Mouse (Mus musculus) monocyte, adult 5-6 weeks (primary cell): ENCODE data around the gene Spp2. TPM values are rescaled to one million over a fixed set of nuclear protein-coding genes. Genes with fewer than 3 reads are reported as not detected.

ENCODE experiments used
- ATAC-seq: fragments of 153-309, 156-312 bp; replicated peaks from 2 replicates; pipeline ENCODE4 v1.8.0; 2017; ENCODE audit warnings: mild to moderate bottlenecking; ENCODE audit not compliant: low TSS enrichment, insufficient number of reproducible peaks, severe bottlenecking, poor library complexity, low FRiP score
- total RNA-seq: library from RNA; stranded (forward); fragments of 200-1000, 200-491, 200-594 nt; gene quantifications from 3 replicates; pipeline ENCODE4 v1.2.3, GENCODE M21; 2017

Gene Spp2
- total RNA-seq, 1 experiment from 2014 or later = not detected

DNA sequence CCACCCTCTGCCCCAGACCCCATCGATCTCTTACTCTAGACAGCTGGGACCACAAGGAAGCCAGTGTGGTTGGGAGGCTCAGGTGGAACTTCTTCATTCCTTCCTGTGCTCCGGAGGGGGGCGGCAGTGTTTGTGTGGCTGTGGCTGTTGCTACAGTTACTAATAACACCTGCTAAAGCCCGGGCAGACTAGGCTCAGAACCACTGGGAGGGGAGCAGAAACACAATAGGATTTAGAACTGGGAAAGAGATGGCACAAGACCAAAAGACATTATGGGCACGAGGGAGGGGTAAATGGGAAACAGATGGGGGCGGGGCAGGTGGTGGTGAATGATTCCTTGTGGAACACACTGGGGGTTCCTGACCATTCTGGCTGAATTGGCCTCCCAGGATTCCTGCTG lies 55.7 kb downstream of the Spp2 start:
- no peak for ATAC-seq

DNA sequence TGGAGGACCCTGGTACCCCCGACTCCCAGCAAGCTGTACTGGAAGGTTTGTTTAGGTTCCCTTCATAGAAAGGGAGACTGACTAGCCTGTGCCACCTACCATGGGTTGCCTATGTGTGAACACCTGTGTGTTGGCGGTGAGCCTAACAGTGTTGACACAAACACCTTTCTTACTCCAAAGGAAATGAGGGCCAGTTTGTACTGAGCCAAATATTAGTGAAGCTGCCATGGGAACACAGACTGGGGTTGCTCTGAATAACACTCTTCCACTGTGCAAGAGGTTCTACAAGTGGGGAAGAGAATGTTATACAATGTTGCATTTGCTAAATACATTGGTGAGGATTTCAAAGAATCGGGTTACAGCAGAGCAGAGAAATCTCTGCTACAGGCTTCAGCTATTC lies 56.5 kb downstream of the Spp2 start:
- no peak for ATAC-seq

DNA sequence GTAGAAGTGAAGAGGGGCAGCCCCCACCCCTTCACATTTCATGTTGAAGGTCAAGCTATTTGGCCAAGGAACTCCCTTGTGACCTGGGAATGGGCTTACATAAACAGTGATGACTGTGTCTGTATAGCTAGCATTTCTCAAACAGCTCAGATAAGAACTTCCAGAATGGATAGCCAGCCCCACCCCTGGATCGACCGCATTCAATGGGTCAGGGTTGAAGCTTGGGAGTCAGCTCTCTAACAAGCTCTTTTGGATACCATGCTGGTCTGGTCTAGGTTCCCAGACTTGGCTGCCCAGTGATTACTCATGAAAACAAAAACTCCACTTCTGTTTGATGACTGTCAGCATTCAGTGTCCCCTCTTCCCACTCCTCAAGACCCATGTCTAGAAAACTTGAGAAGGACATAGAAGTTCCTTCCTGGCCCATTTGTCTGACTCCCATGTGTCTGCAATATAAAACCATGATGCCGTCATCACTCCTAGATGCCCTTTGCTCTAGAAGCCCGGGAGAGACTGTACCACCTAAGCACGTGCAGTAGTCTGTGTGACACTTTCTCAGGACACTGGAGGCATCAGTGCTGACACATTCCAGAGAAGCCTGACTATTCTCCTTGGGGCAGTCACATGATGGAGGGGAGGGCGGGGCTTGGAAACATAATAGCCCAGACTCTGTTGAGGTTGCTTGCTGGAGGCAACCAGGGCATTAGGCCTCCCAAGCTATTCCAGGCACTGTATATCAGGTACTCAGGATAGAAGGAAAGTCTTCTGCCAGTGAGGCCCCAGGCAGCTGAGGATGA lies 57.5 kb downstream of the Spp2 start:
- no peak for ATAC-seq

DNA sequence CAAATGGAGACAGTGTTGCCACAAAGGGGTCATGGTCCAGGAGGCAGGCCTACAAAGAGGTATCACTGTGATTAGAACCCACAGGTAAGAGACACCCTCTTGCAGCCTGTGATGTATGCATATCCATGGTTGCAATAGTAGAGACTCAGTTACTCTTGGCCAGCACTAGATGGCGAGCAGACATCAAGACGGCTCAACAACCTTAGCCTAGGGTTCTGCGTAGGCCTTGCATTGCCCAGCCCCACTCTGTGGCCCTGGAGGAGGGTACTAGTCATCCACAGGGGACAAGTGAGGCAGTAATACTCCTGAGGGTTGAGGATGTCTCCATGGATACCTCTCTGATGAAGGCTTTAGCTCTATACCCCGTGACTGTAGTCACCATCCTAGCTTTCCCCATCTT lies 59.0 kb downstream of the Spp2 start:
- ATAC-seq = no peak

DNA sequence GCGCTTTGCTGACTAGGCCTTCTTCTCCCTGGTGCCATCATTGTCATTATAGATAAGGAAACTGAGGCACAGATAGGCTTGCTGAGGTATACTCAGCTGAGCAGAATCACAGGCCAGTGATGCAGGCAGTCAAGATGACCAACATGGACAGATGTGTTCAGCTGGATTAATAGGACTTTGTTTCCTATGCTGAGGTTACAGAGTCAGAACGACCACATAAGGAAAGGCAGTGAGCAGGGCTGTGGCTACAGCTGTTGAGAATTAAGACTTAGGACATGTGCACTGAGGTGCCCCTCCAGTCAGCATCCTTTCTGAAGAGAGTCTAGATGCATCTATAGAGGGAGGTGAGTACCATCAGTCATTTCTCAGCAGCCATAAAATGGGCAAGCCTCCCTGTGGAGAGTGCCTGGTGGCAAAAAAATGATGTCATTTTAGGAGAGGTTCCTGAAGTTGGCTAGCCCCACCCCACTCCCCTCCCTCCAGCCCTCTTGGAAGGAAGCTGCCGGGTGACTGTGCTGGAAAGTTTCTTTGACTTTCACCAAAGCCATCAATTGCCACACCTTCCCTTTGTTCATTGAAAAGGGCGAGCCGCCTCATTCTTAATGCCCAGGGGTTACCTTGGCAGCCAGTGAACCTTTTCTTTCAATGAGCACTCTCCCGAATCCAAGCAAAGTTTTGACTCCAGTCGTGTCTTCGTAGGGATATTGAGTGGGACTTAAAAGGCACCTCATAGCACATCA lies 59.7 kb downstream of the Spp2 start:
- no peak for ATAC-seq

DNA sequence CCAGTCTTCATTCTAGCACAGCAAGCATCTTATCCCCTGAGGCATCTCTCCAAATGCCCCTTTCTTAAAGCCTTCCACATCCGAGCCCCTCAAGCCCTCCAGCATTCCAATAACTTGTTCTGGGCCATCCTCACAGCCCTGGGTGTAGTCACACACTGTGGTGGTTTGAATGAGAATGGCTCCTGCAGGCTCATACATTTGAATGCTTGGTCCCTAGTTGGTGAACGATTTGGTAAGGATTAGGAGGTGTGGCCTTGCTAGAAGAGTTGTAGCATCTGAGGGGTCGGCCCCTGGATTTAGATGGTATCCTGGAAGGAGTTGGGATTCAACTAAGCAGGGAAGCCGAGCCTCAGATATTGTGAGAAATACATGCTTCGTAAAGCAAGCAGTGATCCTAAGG lies 61.1 kb downstream of the Spp2 start:
- no peak for ATAC-seq

DNA sequence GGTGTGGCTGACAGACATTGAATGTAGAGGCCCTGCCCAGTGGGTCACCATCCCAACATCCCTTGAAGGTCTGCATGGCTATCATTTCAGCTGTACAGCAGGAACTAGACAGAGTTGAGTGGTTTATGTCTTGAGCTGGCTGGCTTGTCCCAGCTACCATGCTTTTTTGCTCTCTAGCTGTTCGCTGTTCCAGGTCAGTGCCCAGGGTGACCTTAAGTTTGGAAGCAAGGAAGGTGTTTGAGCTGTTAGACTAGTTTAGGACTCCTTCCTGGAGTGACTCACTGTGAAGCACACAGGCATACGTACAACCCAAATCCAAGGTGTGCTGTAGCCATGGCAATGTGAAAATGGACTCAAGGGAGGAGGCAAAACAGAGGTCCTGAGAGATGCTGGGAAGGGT lies 61.6 kb downstream of the Spp2 start:
- no peak for ATAC-seq

DNA sequence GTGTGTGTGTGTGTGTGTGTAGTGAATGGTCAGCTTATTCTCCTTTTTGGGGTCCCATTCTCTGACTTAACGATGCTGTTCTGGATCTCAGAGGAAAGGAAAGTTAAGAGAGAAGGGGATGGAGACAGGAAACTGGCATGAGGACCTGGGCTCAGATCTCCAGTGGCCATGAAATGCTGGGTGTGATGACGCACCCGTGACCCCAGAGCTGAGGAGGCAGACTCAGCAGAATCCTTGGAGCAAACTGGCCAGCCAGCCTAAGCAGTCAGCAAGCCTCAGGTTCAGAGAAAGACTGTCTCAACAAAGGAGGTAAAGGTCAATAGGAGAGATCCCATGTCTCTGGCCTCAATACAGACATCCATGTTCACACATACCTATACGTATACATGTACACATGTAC lies 63.0 kb downstream of the Spp2 start:
- ATAC-seq = no peak

DNA sequence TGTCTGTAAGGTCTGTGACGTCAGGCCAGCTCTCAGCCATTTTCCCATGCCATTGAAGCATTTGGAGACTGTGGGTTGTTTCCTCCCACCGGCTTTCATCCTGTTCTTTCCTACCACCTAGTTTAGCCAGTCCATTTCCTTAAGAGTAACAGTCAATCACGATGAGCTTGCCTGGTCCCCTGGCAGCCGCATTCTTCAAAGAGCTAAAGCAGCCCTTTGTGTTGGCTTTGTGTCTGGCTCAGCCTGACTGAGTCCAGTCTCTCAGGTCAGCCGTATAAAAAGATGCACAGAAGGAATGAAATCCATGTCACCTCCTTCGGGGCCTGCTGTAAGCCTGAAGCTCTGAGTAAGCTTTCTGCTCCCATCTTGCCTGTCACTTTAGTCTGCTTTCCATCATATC lies 65.5 kb downstream of the Spp2 start:
- no peak for ATAC-seq

DNA sequence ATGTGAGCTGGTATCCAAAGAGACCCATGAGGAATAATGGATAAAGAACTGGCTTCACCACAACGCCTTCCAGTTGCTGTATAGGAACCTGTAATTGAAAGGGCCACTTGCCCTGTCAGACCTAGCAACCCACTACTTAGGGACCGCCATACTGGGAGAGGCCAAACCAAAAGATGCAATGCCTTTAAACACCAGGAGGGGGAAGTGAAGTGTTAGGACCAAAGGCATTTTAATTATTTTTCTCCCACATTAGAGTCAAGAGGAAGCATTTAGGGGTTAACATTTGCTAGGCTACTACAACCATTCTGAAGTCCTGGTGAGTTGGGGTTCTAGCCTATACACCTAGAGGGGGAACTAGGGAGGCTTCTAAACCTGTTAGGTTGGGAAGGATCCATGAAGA lies 67.1 kb downstream of the Spp2 start:
- no peak for ATAC-seq

DNA sequence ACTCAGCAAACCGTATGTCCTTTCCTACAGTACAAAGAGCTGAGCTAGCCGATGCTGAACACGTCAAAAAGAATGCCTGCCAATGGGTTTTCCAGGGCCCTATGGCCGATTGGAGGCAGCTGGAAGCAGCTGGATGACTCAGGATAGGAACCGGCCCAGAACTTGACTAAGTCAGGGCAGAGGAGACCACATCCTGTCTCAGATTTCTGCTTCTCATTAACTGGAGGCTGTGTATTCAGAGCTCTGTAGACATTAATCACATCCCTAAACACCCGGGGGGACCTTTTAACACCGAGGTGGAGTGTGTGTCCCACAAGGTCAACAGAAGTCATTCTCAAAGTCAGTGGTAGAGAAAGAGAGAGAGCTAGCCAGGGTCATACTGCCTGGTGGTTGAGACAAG lies 67.8 kb downstream of the Spp2 start:
- no peak for ATAC-seq

DNA sequence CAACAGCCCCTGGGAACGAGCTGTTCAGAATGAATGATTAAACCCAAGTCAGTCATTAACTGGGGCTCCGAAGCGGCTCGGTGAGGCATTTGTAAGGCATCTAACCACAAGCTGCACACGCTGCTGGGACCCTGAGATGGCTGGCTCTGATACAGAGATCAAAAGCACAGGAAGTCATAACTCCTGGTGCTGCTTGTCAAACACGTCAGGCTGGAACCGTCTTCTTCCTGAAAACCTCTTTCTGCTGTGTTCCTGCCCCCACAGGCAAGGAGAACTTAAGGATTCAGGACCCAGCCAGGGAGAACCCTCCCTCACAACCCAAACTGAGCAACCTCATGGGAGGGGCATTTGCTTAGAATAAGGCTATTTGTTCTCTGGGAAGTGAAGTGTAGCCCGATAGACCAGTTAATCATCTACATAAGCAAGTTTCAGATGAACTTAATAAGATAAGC lies 68.8 kb downstream of the Spp2 start:
- ATAC-seq = no peak

Other genes with a start within 250 kb of the Spp2 start
- gene Ugt1a5, start 240.9 kb upstream of the Spp2 start, total RNA-seq = 1.5 to 2.3 TPM in 2 of 3 replicates, not detected in the other
- gene Ugt1a2, start 206.4 kb upstream of the Spp2 start, total RNA-seq = 1.4 to 1.8 TPM in 2 of 3 replicates, not detected in the other
- gene Dnajb3, start 201.2 kb upstream of the Spp2 start, total RNA-seq = not detected in 3 replicates
- gene Ugt1a1, start 195.0 kb upstream of the Spp2 start, total RNA-seq = 0.57 to 0.68 TPM (median 0.64 TPM) in 3 replicates
- 0.38 to 2.2 TPM (median 1.2 TPM) in 3 replicates for gene Mroh2a, start 180.0 kb upstream of the Spp2 start, total RNA-seq
- gene Hjurp, start 129.3 kb upstream of the Spp2 start, total RNA-seq = 79.2 to 121 TPM (median 80.4 TPM) in 3 replicates
- gene Trpm8, start 129.3 kb upstream of the Spp2 start, total RNA-seq = not detected in 3 replicates
- not detected in 3 replicates for gene Glrp1, start 103.1 kb downstream of the Spp2 start, total RNA-seq